In the genomic region with DNA sequence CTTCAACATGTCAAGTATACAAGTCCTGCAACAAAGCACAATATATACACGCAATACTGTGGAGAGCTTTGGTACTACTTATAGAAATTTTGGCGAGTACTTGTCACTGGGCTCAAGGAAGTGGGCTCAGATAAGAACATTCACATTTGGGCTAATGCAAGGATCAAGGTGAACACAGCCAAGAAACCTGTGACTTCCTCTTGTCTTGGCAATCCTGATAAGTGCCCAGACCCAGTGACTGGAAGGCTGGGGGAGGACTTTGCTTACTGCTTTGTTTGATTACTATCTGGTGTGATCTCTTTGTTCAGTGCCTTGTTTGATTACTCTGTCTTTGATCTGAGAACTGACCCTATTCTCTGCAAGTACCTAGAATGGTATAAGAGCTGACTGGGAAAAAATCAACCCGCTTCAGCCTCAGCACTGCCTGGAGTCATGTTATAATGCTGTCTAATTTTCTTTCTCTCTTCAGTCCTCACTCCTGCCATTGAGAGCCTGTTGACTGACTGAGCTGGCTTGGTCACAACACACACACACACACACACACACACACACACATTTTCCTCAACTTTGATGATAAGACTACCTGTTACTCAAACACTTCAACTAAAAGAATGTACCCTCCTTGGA, we compare ENCODE assay signal across 25 mouse cellular contexts. TPM values are rescaled to one million over a fixed set of nuclear protein-coding genes. Genes with fewer than 3 reads are reported as not detected.
A peak's percentile ranks its signal among the peaks of the same experiment; 100 is the strongest.
DNase-seq lines count a peak whose midpoint lies in the region; ATAC-seq and TF ChIP-seq lines count a peak whose summit lies in the region.
"Had no signal": no experiment of that assay in that cellular context is flagged by ENCODE, and none has a peak within 500 bp of the region (broad histone marks: within the 10 kb centered on the region; RNA-seq: fewer than 3 reads in every experiment).

No protein-coding gene starts in this region.

- no peak overlapping the region for H3K27ac ChIP-seq in lung, postnatal 0 days (ENCODE audit: low read length)
- H3K27ac ChIP-seq in intestine, embryonic 16.5 days (ENCODE audit: low read length) = no peak overlapping the region
- peak overlapping the region; percentile 15; the same call in 1 of the 2 replicates for H3K27ac ChIP-seq in liver, embryonic 16.5 days (ENCODE audit: low read length)
- no peak overlapping the region for H3K27ac ChIP-seq in heart, embryonic 11.5 days (ENCODE audit: low read depth, low read length)
- H3K27ac ChIP-seq in forebrain, embryonic 14.5 days (ENCODE audit: low read depth, low read length) = no peak overlapping the region
- H3K27ac ChIP-seq: heart, embryonic 15.5 days; hindbrain, postnatal 0 days; left cerebral cortex, adult 2 months; limb, embryonic 12.5 days; midbrain, embryonic 13.5 days had no signal

- H3K36me3 ChIP-seq in lung, postnatal 0 days (ENCODE audit: insufficient read depth, low read length) = no peaks in the 10 kb centered on the region
- H3K36me3 ChIP-seq in intestine, embryonic 16.5 days (ENCODE audit: control insufficient read depth, insufficient read depth, low read length) = no peaks in the 10 kb centered on the region
- H3K36me3 ChIP-seq in liver, embryonic 16.5 days (ENCODE audit: control insufficient read depth, insufficient read depth) = no peaks in the 10 kb centered on the region
- H3K36me3 ChIP-seq in heart, embryonic 11.5 days (ENCODE audit: control insufficient read depth, insufficient read depth, low read length) = no peaks in the 10 kb centered on the region
- no peaks in the 10 kb centered on the region for H3K36me3 ChIP-seq in forebrain, embryonic 14.5 days (ENCODE audit: control insufficient read depth, insufficient read depth, low read length)
- H3K36me3 ChIP-seq: heart, embryonic 15.5 days; limb, embryonic 12.5 days; midbrain, embryonic 13.5 days had no signal

- H3K4me2 ChIP-seq in lung, postnatal 0 days (replicated peaks; ENCODE audit: low read depth, low read length) = no peak overlapping the region
- no peak overlapping the region for H3K4me2 ChIP-seq in intestine, embryonic 16.5 days (ENCODE audit: low read depth, low read length)
- peak overlapping the region; percentile 10; the same call in 1 of the 2 replicates for H3K4me2 ChIP-seq in liver, embryonic 16.5 days (ENCODE audit: low read depth, low read length)
- H3K4me2 ChIP-seq in heart, embryonic 11.5 days = no peak overlapping the region
- H3K4me2 ChIP-seq in forebrain, embryonic 14.5 days (ENCODE audit: low read length) = no peak overlapping the region
- H3K4me2 ChIP-seq: heart, embryonic 15.5 days; limb, embryonic 12.5 days; midbrain, embryonic 13.5 days had no signal

- no peak for ATAC-seq in lung, postnatal 0 days
- peak; percentile 33; the same call in 1 of the 2 replicates for ATAC-seq in intestine, embryonic 16.5 days
- ATAC-seq in liver, embryonic 16.5 days (ENCODE audit: low read depth) = peak; percentile 31; the same call in 1 of the 2 replicates
- ATAC-seq in heart, embryonic 11.5 days (replicated peaks; ENCODE audit: insufficient number of reproducible peaks, low FRiP score, low TSS enrichment) = no peak
- no peak for ATAC-seq in forebrain, embryonic 14.5 days
- ATAC-seq: hindbrain, postnatal 0 days; midbrain, embryonic 13.5 days; Patski had no signal

- DNase-seq in lung, postnatal 0 days (ENCODE audit: low spot score) = no peak
- DNase-seq in lung, adult 18-20 months = no peak
- DNase-seq in neural tube, embryonic 10.5 days (ENCODE audit: extremely low spot score, low spot score) = no peak
- DNase-seq in forebrain, embryonic 14.5 days (ENCODE audit: low spot score) = no peak
- DNase-seq: adrenal gland, postnatal 25 days; cerebellum, adult 11-12 months; cerebellum, postnatal 10 days; gastrocnemius, postnatal 14 days; kidney, adult 11 months; kidney, postnatal 25 days; lung, adult 2 months; lung, postnatal 14 days; retina, postnatal 1 day; right cerebral cortex, postnatal 14 days; thymus, postnatal 4 days had no signal

- H3K27me3 ChIP-seq in lung, postnatal 0 days (replicated peaks; ENCODE audit: insufficient read depth, low read length) = no peaks in the 10 kb centered on the region
- H3K27me3 ChIP-seq in intestine, embryonic 16.5 days (replicated peaks; ENCODE audit: control insufficient read depth, insufficient read depth, low read length) = no peaks in the 10 kb centered on the region
- no peaks in the 10 kb centered on the region for H3K27me3 ChIP-seq in liver, embryonic 16.5 days (ENCODE audit: control insufficient read depth, insufficient read depth, low read depth, low read length)
- H3K27me3 ChIP-seq in heart, embryonic 11.5 days (ENCODE audit: control insufficient read depth, insufficient read depth, low read length) = no peaks in the 10 kb centered on the region
- H3K27me3 ChIP-seq in forebrain, embryonic 14.5 days (replicated peaks; ENCODE audit: control insufficient read depth, insufficient read depth, low read length) = no peaks in the 10 kb centered on the region
- H3K27me3 ChIP-seq: heart, embryonic 15.5 days; limb, embryonic 12.5 days; midbrain, embryonic 13.5 days; Patski had no signal

- no peak for TF ChIP-seq CTCF in lung, postnatal 0 days (IDR thresholded peaks at IDR 0.05)

- no peaks in the 10 kb centered on the region for H3K9me3 ChIP-seq in lung, postnatal 0 days (ENCODE audit: low read length)
- H3K9me3 ChIP-seq in intestine, embryonic 16.5 days (ENCODE audit: control insufficient read depth, low read length) = no peaks in the 10 kb centered on the region
- H3K9me3 ChIP-seq in liver, embryonic 16.5 days (replicated peaks; ENCODE audit: control insufficient read depth, low read length) = no peaks in the 10 kb centered on the region
- H3K9me3 ChIP-seq in heart, embryonic 11.5 days (replicated peaks; ENCODE audit: control insufficient read depth, low read length) = no peaks in the 10 kb centered on the region
- H3K9me3 ChIP-seq in forebrain, embryonic 14.5 days (replicated peaks; ENCODE audit: control insufficient read depth, low read length) = no peaks in the 10 kb centered on the region
- H3K9me3 ChIP-seq: heart, embryonic 15.5 days; limb, embryonic 12.5 days; midbrain, embryonic 13.5 days had no signal

- H3K9ac ChIP-seq in lung, postnatal 0 days (replicated peaks; ENCODE audit: low read depth) = no peak overlapping the region
- no peak overlapping the region for H3K9ac ChIP-seq in intestine, embryonic 16.5 days (ENCODE audit: low read depth, low read length)
- H3K9ac ChIP-seq in liver, embryonic 16.5 days (ENCODE audit: low read depth, low read length) = no peak overlapping the region
- no peak overlapping the region for H3K9ac ChIP-seq in heart, embryonic 11.5 days (ENCODE audit: low read depth, low read length)
- no peak overlapping the region for H3K9ac ChIP-seq in forebrain, embryonic 14.5 days (ENCODE audit: low read length)
- H3K9ac ChIP-seq: heart, embryonic 15.5 days; limb, embryonic 12.5 days; midbrain, embryonic 13.5 days had no signal

- 0 out of 2 replicates have a peak, but pooled peaks have one; percentile 10 for TF ChIP-seq EP300 in lung, postnatal 0 days (IDR thresholded peaks at IDR 0.05)

- H3K4me1 ChIP-seq in lung, postnatal 0 days (ENCODE audit: insufficient read depth, low read depth, low read length) = no peaks in the 10 kb centered on the region
- H3K4me1 ChIP-seq in intestine, embryonic 16.5 days (ENCODE audit: control insufficient read depth, insufficient read depth, low read length) = no peaks in the 10 kb centered on the region
- peaks cover 15% of the 10 kb centered on the region for H3K4me1 ChIP-seq in liver, embryonic 16.5 days (ENCODE audit: control insufficient read depth, low read depth, low read length)
- H3K4me1 ChIP-seq in heart, embryonic 11.5 days (ENCODE audit: control insufficient read depth, insufficient read depth, low read length) = peaks cover 8% of the 10 kb centered on the region; the same call in 1 of the 2 replicates
- no peaks in the 10 kb centered on the region for H3K4me1 ChIP-seq in forebrain, embryonic 14.5 days (ENCODE audit: control insufficient read depth, insufficient read depth, low read length)
- H3K4me1 ChIP-seq: limb, embryonic 12.5 days; midbrain, embryonic 13.5 days had no signal

- 60% methylated on average over 3 of the region's 3 CpGs for WGBS in lung, postnatal 0 days
- 72% methylated on average over 3 of the region's 3 CpGs for WGBS in intestine, embryonic 16.5 days
- WGBS in liver, embryonic 16.5 days (ENCODE audit: insufficient replicate concordance) = 35% methylated on average over 3 of the region's 3 CpGs
- 62% methylated on average over 3 of the region's 3 CpGs for WGBS in heart, embryonic 11.5 days (ENCODE audit: insufficient replicate concordance)
- WGBS in forebrain, embryonic 14.5 days = 96% methylated on average over 3 of the region's 3 CpGs

- no peak overlapping the region for H3K4me3 ChIP-seq in lung, postnatal 0 days (ENCODE audit: low read depth, low read length)
- no peak overlapping the region for H3K4me3 ChIP-seq in intestine, embryonic 16.5 days (ENCODE audit: low read length)
- no peak overlapping the region for H3K4me3 ChIP-seq in liver, embryonic 16.5 days (ENCODE audit: low read depth, low read length)
- H3K4me3 ChIP-seq in heart, embryonic 11.5 days (ENCODE audit: low read depth, low read length) = no peak overlapping the region
- H3K4me3 ChIP-seq in forebrain, embryonic 14.5 days (ENCODE audit: low read depth, low read length) = no peak overlapping the region
- H3K4me3 ChIP-seq: erythroblast, embryonic 14.5 days; heart, embryonic 15.5 days; left cerebral cortex, adult 2 months; limb, embryonic 12.5 days; midbrain, embryonic 13.5 days had no signal

RNA-seq across cellular contexts. Expression of a gene that starts 23.0 kb away (rescaled TPM):
- 55.1 and 56.7 TPM in 2 replicates for polyA plus RNA-seq in lung, postnatal 0 days (2015; fragmentation: Nextera tagmentation; extraction: Ambion mirVana)
- 17.3 and 18.0 TPM in 2 replicates for polyA plus RNA-seq in intestine, embryonic 16.5 days (2015; fragmentation: Nextera tagmentation; extraction: Ambion mirVana)
- polyA plus RNA-seq in liver, embryonic 16.5 days (2015; fragmentation: Nextera tagmentation; extraction: Ambion mirVana) = 14.7 and 16.1 TPM in 2 replicates
- 44.3 and 47.0 TPM in 2 replicates for polyA plus RNA-seq in heart, embryonic 11.5 days (2014; fragmentation: Nextera tagmentation; extraction: Ambion mirVana)
- 46.1 and 53.7 TPM in 2 replicates for polyA plus RNA-seq in forebrain, embryonic 14.5 days (2014; fragmentation: Nextera tagmentation; extraction: Ambion mirVana)

Comparison
In these comparisons a context has a peak if more than half of its experiments do, and no peak if none do; other contexts are left out.
1. ATAC-seq: peak in intestine, embryonic 16.5 days (single experiment) and liver, embryonic 16.5 days (single experiment); none in lung, postnatal 0 days (single experiment), heart, embryonic 11.5 days (single experiment) and forebrain, embryonic 14.5 days (single experiment).